Mouse (Mus musculus): Measurements from ENCODE around the gene Fndc8. TPM values are rescaled to one million over a fixed set of nuclear protein-coding genes. Genes with fewer than 3 reads are reported as not detected.

The Fndc8 gene
- total and polyA plus RNA-seq, 3 experiments = 0.08 to 0.36 TPM; not detected in 1

DNA sequence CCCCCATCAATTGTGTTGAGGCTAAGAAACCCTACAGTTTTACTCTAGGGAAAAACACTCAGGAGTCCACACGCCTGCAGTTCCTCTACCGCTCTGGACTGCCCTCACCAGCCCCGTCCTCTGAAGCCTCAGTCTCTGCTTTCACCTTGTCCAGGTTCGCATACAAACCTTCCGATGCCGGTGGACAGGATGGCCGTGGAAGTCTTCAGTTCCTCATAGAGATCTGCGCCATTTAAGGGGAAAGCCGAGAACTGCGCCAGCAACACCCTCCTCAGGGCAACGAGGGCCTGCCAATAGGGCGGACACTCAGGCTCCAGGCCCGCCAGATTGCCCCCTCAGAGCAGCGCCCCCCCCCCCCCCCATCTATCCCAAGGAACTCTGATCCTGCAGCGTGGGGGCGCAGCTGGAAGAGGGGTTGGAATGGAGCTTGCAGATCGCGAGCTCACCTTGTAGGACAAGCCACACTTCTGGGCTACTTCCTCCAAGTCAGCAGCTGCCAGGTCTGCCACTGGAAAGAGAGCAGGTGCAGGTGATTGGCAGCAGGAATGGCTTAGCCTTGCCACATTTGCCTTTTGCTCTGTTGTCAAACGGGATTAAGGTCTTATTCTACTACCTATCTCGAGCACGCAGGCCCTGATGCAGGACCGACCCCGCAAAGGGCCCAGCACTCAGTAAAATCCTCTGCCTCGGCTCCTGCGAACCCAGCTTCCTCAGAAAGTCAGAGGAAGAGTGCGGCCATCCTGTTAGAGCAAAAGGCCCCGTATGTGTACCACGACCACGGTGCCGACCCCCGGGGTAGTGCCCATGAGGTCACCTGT, 2.2 kb upstream of the Fndc8 start:
- dilution Hi-C loops (cut with MboI; ENCODE audit: extremely low pct_ligation_motif_present, extremely low pct_unique_long_range_greater_than_20kb, low sequenced_read_pairs) = no loop called here

DNA sequence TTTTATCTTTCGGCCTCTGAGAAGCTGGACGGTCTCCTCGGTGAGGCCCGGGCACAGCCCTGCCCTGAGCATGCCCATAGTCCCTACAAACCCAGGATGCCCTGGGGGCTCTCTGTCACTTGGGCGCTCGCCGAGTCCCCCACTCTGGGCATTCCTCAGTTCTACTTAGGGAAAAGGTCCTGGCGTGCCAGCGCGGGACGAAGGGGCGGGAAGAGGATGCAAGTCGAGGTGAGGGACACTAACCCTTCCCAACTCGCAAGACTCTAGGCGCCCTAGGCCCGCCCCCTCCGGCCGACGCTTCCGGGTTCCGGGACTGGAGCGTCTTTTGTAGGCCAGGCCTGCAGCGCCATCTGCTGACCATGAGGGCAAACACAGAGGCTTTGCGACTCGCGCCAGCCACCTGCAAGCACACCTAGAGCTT, 1.6 kb upstream of the Fndc8 start, which contains the start of gene Rad51d:
Rad51d (minus strand) TSS at position 273 of the 421 bp plus-strand sequence.
- in situ Hi-C loops (cut with MboI; ENCODE audit: low pct_ligation_motif_present, low pct_unique_long_range_greater_than_20kb, low sequenced_read_pairs) (no loop called here), dilution Hi-C loops (cut with MboI; ENCODE audit: extremely low pct_ligation_motif_present, extremely low pct_unique_long_range_greater_than_20kb, low sequenced_read_pairs) (no loop called here)
- Histone ChIP-seq H3K9ac (ENCODE audit: insufficient read depth, low read depth) (peak within 1 kb of the TSS; percentile 79), H3K4me1 (ENCODE audit: control insufficient read depth in 1 of 2, insufficient read depth in 2 of 2) (peaks cover 7 to 19% of the 10 kb centered on the region in 2 experiments), H3K4me3 (replicated peaks in 1 of 3; ENCODE audit: low read depth in 2 of 3, low read length in 2 of 3, poor library complexity in 1 of 3) (peak within 1 kb of the TSS; percentile 67 to 93 (median 80)), H3K9me3 (replicated peaks; ENCODE audit: low read length) (no peaks in the 10 kb centered on the region), H3K27ac (ENCODE audit: insufficient read depth, low read depth) (peak within 1 kb of the TSS; percentile 9; the same call in 1 of the 2 replicates), H3K27me3 (replicated peaks) (peaks cover 11% of the 10 kb centered on the region), H3K4me2 (ENCODE audit: insufficient read depth, low read depth, poor library complexity, severe bottlenecking) (peak within 1 kb of the TSS; percentile 51), H3K36me3 (replicated peaks in 1 of 2; ENCODE audit: control insufficient read depth in 1 of 2, insufficient read depth in 1 of 2, low read length in 1 of 2) (peaks cover 3 to 22% of the 10 kb centered on the region in 2 experiments), H3K79me2 (replicated peaks; ENCODE audit: control insufficient read depth, extremely low read depth, insufficient read depth, poor library complexity, severe bottlenecking) (0 out of 2 replicates have a peak, but pooled peaks cover 5% of the 10 kb centered on the region)
- peak; percentile 98 for DNase-seq (ENCODE audit: extremely low read depth)
- TF ChIP-seq USF2 (conservative IDR thresholded peaks at IDR 0.05; ENCODE audit: low read depth, low read length) (no peak), RAD21 (IDR thresholded peaks at IDR 0.05; ENCODE audit: low read depth, low read length) (peak; percentile 98), ZMIZ1 (IDR thresholded peaks at IDR 0.05; ENCODE audit: low read depth, low read length) (peak; percentile 76), ELF1 (IDR thresholded peaks at IDR 0.05; ENCODE audit: low read depth, low read length) (peak; percentile 100), IRF4 (IDR thresholded peaks at IDR 0.05; ENCODE audit: low read depth, low read length) (peak; percentile 70), ZKSCAN1 (IDR thresholded peaks at IDR 0.05; ENCODE audit: borderline replicate concordance, low read depth, low read length) (no peak), TCF12 (IDR thresholded peaks at IDR 0.05; ENCODE audit: low read depth, low read length) (peak; percentile 91; the same call in 1 of the 2 replicates), MYC (IDR thresholded peaks at IDR 0.05; ENCODE audit: low read depth, low read length) (peak; percentile 72; the same call in 1 of the 2 replicates), CHD1 (IDR thresholded peaks at IDR 0.05; ENCODE audit: low read depth, low read length) (no peak), E2F4 (IDR thresholded peaks at IDR 0.05; ENCODE audit: insufficient replicate concordance, low read depth, low read length) (peak; percentile 71; the same call in 1 of the 2 replicates), MAZ (IDR thresholded peaks at IDR 0.05; ENCODE audit: low read depth, low read length) (peak; percentile 89), PAX5 (IDR thresholded peaks at IDR 0.05; ENCODE audit: low read length) (no peak), MAX (IDR thresholded peaks at IDR 0.05; ENCODE audit: low read length) (peak; percentile 70; the same call in 1 of the 2 replicates), MXI1 (IDR thresholded peaks at IDR 0.05; ENCODE audit: low read depth, low read length) (peak; percentile 76), CTCF (conservative IDR thresholded peaks at IDR 0.05 in 1 of 2, IDR thresholded peaks at IDR 0.05 in 1 of 2; ENCODE audit: low read depth in 2 of 2, low read length in 2 of 2) (peak; percentile 64 to 98), NELFE (IDR thresholded peaks at IDR 0.05; ENCODE audit: low read depth, low read length) (peak; percentile 92), JUN (IDR thresholded peaks at IDR 0.05; ENCODE audit: insufficient read depth, low read depth, low read length) (no peak), POLR2A (IDR thresholded peaks at IDR 0.05; ENCODE audit: low read depth, low read length) (peak; percentile 90), GABPA (IDR thresholded peaks at IDR 0.05; ENCODE audit: insufficient replicate concordance, low read depth, low read length) (no peak), KAT2A (IDR thresholded peaks at IDR 0.05; ENCODE audit: insufficient replicate concordance, low read length) (0 out of 2 replicates have a peak, but pooled peaks have one; percentile 62), ZC3H11A (IDR thresholded peaks at IDR 0.05; ENCODE audit: low read depth, low read length) (peak; percentile 77), JUND (conservative IDR thresholded peaks at IDR 0.05; ENCODE audit: low read depth, low read length) (no peak), NRF1 (IDR thresholded peaks at IDR 0.05; ENCODE audit: low read depth, low read length) (peak; percentile 56; the same call in 1 of the 2 replicates), SMC3 (IDR thresholded peaks at IDR 0.05; ENCODE audit: low read depth, low read length) (peak; percentile 95), BHLHE40 (IDR thresholded peaks at IDR 0.05; ENCODE audit: low read depth, low read length) (peak; percentile 25; the same call in 1 of the 2 replicates), SIN3A (IDR thresholded peaks at IDR 0.05; ENCODE audit: low read length) (peak; percentile 84), ETS1 (conservative IDR thresholded peaks at IDR 0.05; ENCODE audit: low read depth, low read length) (no peak), USF1 (IDR thresholded peaks at IDR 0.05; ENCODE audit: low read depth, low read length) (no peak)

More for the DNA sequence above, 2.2 kb upstream of the Fndc8 start:
- peaks cover 11% of the 10 kb centered on the region for H3K27me3 ChIP-seq (replicated peaks)
- in situ Hi-C loops (cut with MboI; ENCODE audit: low pct_ligation_motif_present, low pct_unique_long_range_greater_than_20kb, low sequenced_read_pairs) = loop anchor here (5.0 to 10.0 kb wide), 5 partner anchors 42 to 635 kb away; no protein-coding TSS in a partner anchor
- H3K9ac ChIP-seq (ENCODE audit: insufficient read depth, low read depth) = peak overlapping the region; percentile 79
- H3K9me3 ChIP-seq (replicated peaks; ENCODE audit: low read length) = no peaks in the 10 kb centered on the region
- H3K4me3 ChIP-seq (replicated peaks in 1 of 3; ENCODE audit: low read depth in 2 of 3, low read length in 2 of 3, poor library complexity in 1 of 3) = peak overlapping the region; percentile 67 to 93 (median 80)
- H3K36me3 ChIP-seq (replicated peaks in 1 of 2; ENCODE audit: control insufficient read depth in 1 of 2, insufficient read depth in 1 of 2, low read length in 1 of 2) = peaks cover 3 to 28% of the 10 kb centered on the region in 2 experiments
- H3K79me2 ChIP-seq (replicated peaks; ENCODE audit: control insufficient read depth, extremely low read depth, insufficient read depth, poor library complexity, severe bottlenecking) = 0 out of 2 replicates have a peak, but pooled peaks cover 5% of the 10 kb centered on the region
- peak; percentile 61; the same call in 1 of the 2 replicates for TF ChIP-seq SIN3A (IDR thresholded peaks at IDR 0.05; ENCODE audit: low read length)
- 0 out of 2 replicates have a peak, but pooled peaks have one; percentile 67 for TF ChIP-seq CHD1 (IDR thresholded peaks at IDR 0.05; ENCODE audit: low read depth, low read length)
- TF ChIP-seq MYC (IDR thresholded peaks at IDR 0.05; ENCODE audit: low read depth, low read length) = peak; percentile 16; the same call in 1 of the 2 replicates
- TF ChIP-seq PAX5 (IDR thresholded peaks at IDR 0.05; ENCODE audit: low read length) = no peak
- TF ChIP-seq JUN (IDR thresholded peaks at IDR 0.05; ENCODE audit: insufficient read depth, low read depth, low read length) = no peak
- H3K4me2 ChIP-seq (ENCODE audit: insufficient read depth, low read depth, poor library complexity, severe bottlenecking) = peak overlapping the region; percentile 51
- H3K27ac ChIP-seq (ENCODE audit: insufficient read depth, low read depth) = peak overlapping the region; percentile 9; the same call in 1 of the 2 replicates
- peaks cover 7 to 21% of the 10 kb centered on the region in 2 experiments for H3K4me1 ChIP-seq (ENCODE audit: control insufficient read depth in 1 of 2, insufficient read depth in 2 of 2)
- peak; percentile 38 for DNase-seq (ENCODE audit: extremely low read depth)

Measured in CH12.LX (cell line).